Mouse (Mus musculus) lung, embryonic 14.5 days (tissue): ENCODE measurements around the gene Cdadc1. TPM values are rescaled to one million over a fixed set of nuclear protein-coding genes. Genes with fewer than 3 reads are reported as not detected.

ENCODE experiments used
- ATAC-seq: fragments of 200-750 bp; cut with Nextera tagmentation; 2 replicates; pipeline ENCODE4 v1.8.0; 2017; ENCODE audit warnings: mild to moderate bottlenecking, moderate TSS enrichment, moderate library complexity; ENCODE audit not compliant: insufficient read depth
- DNase-seq: peaks from one replicate; pipeline ENCODE4 v3.0.0-alpha.2; 2015
- H3K27ac ChIP-seq: fragments of 300-500 bp; sonication (generic); 2 replicates; pipeline ENCODE4 v1.5.1; 2014; ENCODE audit warnings: low read depth, mild to moderate bottlenecking, moderate library complexity
- H3K27me3 ChIP-seq: fragments of 300-500 bp; sonication (generic); 2 replicates; pipeline ENCODE4 v1.6.1; 2014; ENCODE audit warnings: low read length, control low read depth; ENCODE audit not compliant: insufficient read depth
- H3K36me3 ChIP-seq: fragments of 300-500 bp; sonication (generic); 2 replicates; pipeline ENCODE4 v1.6.1; 2014; ENCODE audit warnings: control low read depth; ENCODE audit not compliant: insufficient read depth
- H3K4me1 ChIP-seq: fragments of 300-500 bp; sonication (generic); 2 replicates; pipeline ENCODE4 v1.6.1; 2014; ENCODE audit warnings: antibody characterized with exemption, control low read depth; ENCODE audit not compliant: insufficient read depth
- H3K4me2 ChIP-seq: fragments of 300-500 bp; sonication (generic); 2 replicates; pipeline ENCODE4 v1.6.1; 2014; ENCODE audit warnings: mild to moderate bottlenecking
- H3K4me3 ChIP-seq: fragments of 300-500 bp; sonication (generic); 2 replicates; pipeline ENCODE4 v1.5.1; 2014; ENCODE audit warnings: low read depth, low read length
- H3K9ac ChIP-seq: fragments of 300-500 bp; sonication (generic); 2 replicates; pipeline ENCODE4 v1.6.1; 2014
- H3K9me3 ChIP-seq: fragments of 300-500 bp; sonication (generic); 2 replicates; pipeline ENCODE4 v1.6.1; 2016; ENCODE audit warnings: low read depth, low read length, control low read depth
- CTCF ChIP-seq: IDR thresholded peaks from 2 replicates; pipeline ENCODE4 v1.5.1; 2016; ENCODE audit warnings: antibody characterized with exemption, low read depth
- WGBS: fragments of 180-500 bp; shearing (Covaris S2); extraction: QIAGEN DNeasy Blood & Tissue Kit; methylation state at CpG from one replicate; pipeline ENCODE4 v1.1.7; 2014; 5-methylcytosine and 5-hydroxymethylcytosine counted together
- polyA plus RNA-seq: library from polyadenylated mRNA; unstranded; fragments of >200 nt; fragmentation: Nextera tagmentation; extraction: Ambion mirVana; gene quantifications from 2 replicates; pipeline ENCODE4 v1.2.1, GENCODE M21; 2014

Cdadc1 gene
- polyA plus RNA-seq, 1 experiment from 2014 or later = 32.5 TPM

- TF ChIP-seq CTCF = no peak
- H3K4me3 ChIP-seq = no peak overlapping the region
- no peak overlapping the region for H3K4me2 ChIP-seq
- no peaks in the 10 kb centered on the region for H3K36me3 ChIP-seq
- WGBS = 27% methylated on average over 7 of the region's 7 CpGs
- H3K9ac ChIP-seq = no peak overlapping the region
- no peaks in the 10 kb centered on the region for H3K27me3 ChIP-seq
- ATAC-seq (no peak), DNase-seq (peak; percentile 25)
- peak overlapping the region; percentile 67 for H3K27ac ChIP-seq
- no peaks in the 10 kb centered on the region for H3K9me3 ChIP-seq
- H3K4me1 ChIP-seq = peaks cover 8% of the 10 kb centered on the region
These were observed 41.3 kb upstream of the Cdadc1 start for GRCm38 (mm10) chr14:59638906-59639703.

- no peak overlapping the region for H3K4me3 ChIP-seq
These were observed 36.2 kb upstream of the Cdadc1 start for GRCm38 (mm10) chr14:59633988-59634387.

GRCm38 (mm10) chr14:59633295-59633898 is 35.6 kb upstream of the Cdadc1 start:
- no peak for ATAC-seq

More at GRCm38 (mm10) chr14:59633988-59634387, 36.2 kb upstream of the Cdadc1 start:
- DNase-seq (no peak), ATAC-seq (no peak)
- no peaks in the 10 kb centered on the region for H3K4me1 ChIP-seq
- H3K27me3 ChIP-seq = no peaks in the 10 kb centered on the region
- no peak for TF ChIP-seq CTCF
- H3K27ac ChIP-seq = no peak overlapping the region
- no peak overlapping the region for H3K4me2 ChIP-seq
- H3K9me3 ChIP-seq = no peaks in the 10 kb centered on the region
- H3K36me3 ChIP-seq = peaks cover 13% of the 10 kb centered on the region
- H3K9ac ChIP-seq = no peak overlapping the region
- 76% methylated on average over 9 of the region's 9 CpGs for WGBS

GRCm38 (mm10) chr14:59632067-59632466 is 34.3 kb upstream of the Cdadc1 start:
- ATAC-seq = no peak
- Histone ChIP-seq H3K9me3 (no peaks in the 10 kb centered on the region), H3K4me1 (no peaks in the 10 kb centered on the region), H3K9ac (no peak overlapping the region), H3K4me2 (no peak overlapping the region), H3K4me3 (no peak overlapping the region), H3K27ac (no peak overlapping the region), H3K36me3 (peaks cover 13% of the 10 kb centered on the region), H3K27me3 (no peaks in the 10 kb centered on the region)
- TF ChIP-seq CTCF = no peak
- 88% methylated on average over 6 of the region's 6 CpGs for WGBS
- DNase-seq = no peak

More at GRCm38 (mm10) chr14:59633295-59633898, 35.6 kb upstream of the Cdadc1 start:
- Histone ChIP-seq H3K27ac (no peak overlapping the region), H3K4me2 (no peak overlapping the region), H3K36me3 (peaks cover 13% of the 10 kb centered on the region), H3K4me1 (no peaks in the 10 kb centered on the region), H3K4me3 (no peak overlapping the region), H3K9me3 (no peaks in the 10 kb centered on the region), H3K27me3 (no peaks in the 10 kb centered on the region), H3K9ac (no peak overlapping the region)
- WGBS = 62% methylated on average over 5 of the region's 5 CpGs
- no peak for DNase-seq
- no peak for TF ChIP-seq CTCF

- ATAC-seq (no peak), DNase-seq (no peak)
- Histone ChIP-seq H3K4me1 (no peaks in the 10 kb centered on the region), H3K9ac (no peak overlapping the region), H3K27ac (no peak overlapping the region), H3K4me3 (no peak overlapping the region), H3K9me3 (no peaks in the 10 kb centered on the region), H3K27me3 (peaks cover 2% of the 10 kb centered on the region; the same call in 1 of the 2 replicates), H3K4me2 (no peak overlapping the region), H3K36me3 (peaks cover 13% of the 10 kb centered on the region)
- WGBS = 86% methylated on average over 9 of the region's 9 CpGs
- TF ChIP-seq CTCF = no peak
These were observed 32.3 kb upstream of the Cdadc1 start for GRCm38 (mm10) chr14:59630096-59630495.

- Histone ChIP-seq H3K36me3 (peaks cover 13% of the 10 kb centered on the region), H3K4me2 (no peak overlapping the region), H3K4me1 (0 out of 2 replicates have a peak, but pooled peaks cover 3% of the 10 kb centered on the region), H3K9ac (no peak overlapping the region), H3K27ac (no peak overlapping the region), H3K4me3 (no peak overlapping the region), H3K9me3 (no peaks in the 10 kb centered on the region), H3K27me3 (peaks cover 5% of the 10 kb centered on the region; the same call in 1 of the 2 replicates)
- WGBS = 88% methylated on average over 15 of the region's 15 CpGs
- no peak for ATAC-seq
- DNase-seq = no peak
- no peak for TF ChIP-seq CTCF
These were observed 31.5 kb upstream of the Cdadc1 start for GRCm38 (mm10) chr14:59629308-59629707.

- 30% methylated on average over 7 of the region's 7 CpGs for WGBS
- H3K4me2 ChIP-seq = peak overlapping the region; percentile 83
- H3K4me3 ChIP-seq = peak overlapping the region; percentile 67
- TF ChIP-seq CTCF = 0 out of 2 replicates have a peak, but pooled peaks have one; percentile 12
- peak overlapping the region; percentile 10; the same call in 1 of the 2 replicates for H3K9ac ChIP-seq
- H3K27ac ChIP-seq = no peak overlapping the region
- DNase-seq = peak; percentile 88
- peaks cover 5% of the 10 kb centered on the region; the same call in 1 of the 2 replicates for H3K27me3 ChIP-seq
- H3K36me3 ChIP-seq = peaks cover 13% of the 10 kb centered on the region
- peak; percentile 63; the same call in 1 of the 2 replicates for ATAC-seq
- H3K4me1 ChIP-seq = 0 out of 2 replicates have a peak, but pooled peaks cover 3% of the 10 kb centered on the region
- H3K9me3 ChIP-seq = no peaks in the 10 kb centered on the region
These were observed 30.1 kb upstream of the Cdadc1 start for GRCm38 (mm10) chr14:59627823-59628222.
